Mouse (Mus musculus) midbrain, embryonic 14.5 days (tissue): Measurements from ENCODE around the gene Tmod3. TPM values are rescaled to one million over a fixed set of nuclear protein-coding genes. Genes with fewer than 3 reads are reported as not detected.

Source experiments
- ATAC-seq: fragments of 200-750 bp; cut with Nextera tagmentation; 2 replicates; pipeline ENCODE4 v1.8.0; 2017; ENCODE audit warnings: moderate number of reproducible peaks, moderate library complexity; ENCODE audit not compliant: low FRiP score, low TSS enrichment
- DNase-seq: peaks from one replicate; pipeline ENCODE4 v3.0.0-alpha.2; 2015
- H3K27ac ChIP-seq: fragments of 300-500 bp; sonication (generic); replicated peaks from 2 replicates; pipeline ENCODE4 v1.5.1; 2014; ENCODE audit warnings: mild to moderate bottlenecking, low read depth, low read length, moderate library complexity
- H3K27me3 ChIP-seq: fragments of 300-500 bp; sonication (generic); 2 replicates; pipeline ENCODE4 v1.6.1; 2014; ENCODE audit warnings: low read length, control low read depth, mixed read lengths; ENCODE audit not compliant: control insufficient read depth, insufficient read depth
- H3K36me3 ChIP-seq: fragments of 300-500 bp; sonication (generic); 2 replicates; pipeline ENCODE4 v1.6.1; 2014; ENCODE audit warnings: low read length, control low read depth; ENCODE audit not compliant: control insufficient read depth, insufficient read depth
- H3K4me1 ChIP-seq: fragments of 300-500 bp; sonication (generic); 2 replicates; pipeline ENCODE4 v1.6.1; 2014; ENCODE audit warnings: mild to moderate bottlenecking, antibody characterized with exemption, low read length, control low read depth; ENCODE audit not compliant: control insufficient read depth, insufficient read depth
- H3K4me2 ChIP-seq: fragments of 300-500 bp; sonication (generic); 2 replicates; pipeline ENCODE4 v1.6.1; 2014; ENCODE audit warnings: mild to moderate bottlenecking, low read length, moderate library complexity
- H3K4me3 ChIP-seq: fragments of 300-500 bp; sonication (generic); replicated peaks from 2 replicates; pipeline ENCODE4 v1.5.1; 2014; ENCODE audit warnings: low read depth, low read length
- H3K9ac ChIP-seq: fragments of 300-500 bp; sonication (generic); replicated peaks from 2 replicates; pipeline ENCODE4 v1.6.1; 2014; ENCODE audit warnings: mild to moderate bottlenecking, low read length, moderate library complexity
- H3K9me3 ChIP-seq: fragments of 300-500 bp; sonication (generic); 2 replicates; pipeline ENCODE4 v1.6.1; 2016; ENCODE audit warnings: low read length, control low read depth, mixed read lengths; ENCODE audit not compliant: control insufficient read depth
- WGBS: fragments of 180-500 bp; shearing (Covaris S2); extraction: QIAGEN DNeasy Blood & Tissue Kit; methylation state at CpG from one replicate; pipeline ENCODE4 v1.1.7; 2014; 5-methylcytosine and 5-hydroxymethylcytosine counted together
- polyA plus RNA-seq: library from polyadenylated mRNA; unstranded; fragments of >200 nt; fragmentation: Nextera tagmentation; extraction: Ambion mirVana; gene quantifications from 2 replicates; pipeline ENCODE4 v1.2.1, GENCODE M21; 2014

Gene Tmod3
- polyA plus RNA-seq, 1 experiment from 2014 or later = 73.0 TPM

GRCm38 (mm10) chr9:75466641-75467040 lies 92.8 kb downstream of the Tmod3 start:
- H3K4me3 ChIP-seq = no peak overlapping the region
- no peaks in the 10 kb centered on the region for H3K4me1 ChIP-seq
- no peak overlapping the region for H3K27ac ChIP-seq
- H3K9me3 ChIP-seq = no peaks in the 10 kb centered on the region
- WGBS = 94% methylated on average over 4 of the region's 4 CpGs
- H3K36me3 ChIP-seq = peaks cover 69% of the 10 kb centered on the region
- H3K9ac ChIP-seq = no peak overlapping the region
- H3K27me3 ChIP-seq = no peaks in the 10 kb centered on the region
- DNase-seq (peak; percentile 8), ATAC-seq (no peak)
- H3K4me2 ChIP-seq = no peak overlapping the region

- peaks cover 77% of the 10 kb centered on the region for H3K36me3 ChIP-seq
- no peak overlapping the region for H3K4me3 ChIP-seq
- no peak overlapping the region for H3K9ac ChIP-seq
- H3K9me3 ChIP-seq = no peaks in the 10 kb centered on the region
- no peak overlapping the region for H3K27ac ChIP-seq
- ATAC-seq (no peak), DNase-seq (no peak)
- no peaks in the 10 kb centered on the region for H3K27me3 ChIP-seq
- no peak overlapping the region for H3K4me2 ChIP-seq
- no peaks in the 10 kb centered on the region for H3K4me1 ChIP-seq
- 97% methylated on average over 9 of the region's 9 CpGs for WGBS
These were observed 93.6 kb downstream of the Tmod3 start for GRCm38 (mm10) chr9:75465856-75466255.

GRCm38 (mm10) chr9:75463050-75463660 lies 96.3 kb downstream of the Tmod3 start:
- Histone ChIP-seq H3K27ac (no peak overlapping the region), H3K9ac (no peak overlapping the region), H3K4me2 (no peak overlapping the region), H3K9me3 (no peaks in the 10 kb centered on the region), H3K4me3 (no peak overlapping the region), H3K36me3 (peaks cover 94% of the 10 kb centered on the region), H3K27me3 (no peaks in the 10 kb centered on the region), H3K4me1 (no peaks in the 10 kb centered on the region)
- WGBS = 80% methylated on average over 8 of the region's 8 CpGs
- no peak for DNase-seq
- no peak for ATAC-seq

GRCm38 (mm10) chr9:75455684-75456083 lies 103.8 kb downstream of the Tmod3 start:
- peaks cover 98% of the 10 kb centered on the region for H3K36me3 ChIP-seq
- no peak overlapping the region for H3K27ac ChIP-seq
- no peaks in the 10 kb centered on the region for H3K27me3 ChIP-seq
- H3K9ac ChIP-seq = no peak overlapping the region
- H3K4me2 ChIP-seq = no peak overlapping the region
- no peaks in the 10 kb centered on the region for H3K9me3 ChIP-seq
- ATAC-seq (no peak), DNase-seq (no peak)
- no peak overlapping the region for H3K4me3 ChIP-seq
- 89% methylated on average over 10 of the region's 10 CpGs for WGBS
- H3K4me1 ChIP-seq = no peaks in the 10 kb centered on the region

GRCm38 (mm10) chr9:75453994-75454393 lies 105.5 kb downstream of the Tmod3 start:
- WGBS = 93% methylated on average over 2 of the region's 2 CpGs
- H3K9ac ChIP-seq = no peak overlapping the region
- H3K4me2 ChIP-seq = no peak overlapping the region
- no peak overlapping the region for H3K4me3 ChIP-seq
- peaks cover 97% of the 10 kb centered on the region for H3K36me3 ChIP-seq
- DNase-seq = no peak
- H3K27ac ChIP-seq = no peak overlapping the region
- H3K27me3 ChIP-seq = no peaks in the 10 kb centered on the region
- H3K9me3 ChIP-seq = no peaks in the 10 kb centered on the region
- no peaks in the 10 kb centered on the region for H3K4me1 ChIP-seq
- ATAC-seq = no peak

GRCm38 (mm10) chr9:75448021-75448420 lies 111.4 kb downstream of the Tmod3 start:
- no peak overlapping the region for H3K4me3 ChIP-seq
- no peak for ATAC-seq
- WGBS = 94% methylated on average over 3 of the region's 3 CpGs

More at GRCm38 (mm10) chr9:75448021-75448420, 111.4 kb downstream of the Tmod3 start:
- Histone ChIP-seq H3K27me3 (no peaks in the 10 kb centered on the region), H3K4me2 (no peak overlapping the region), H3K9ac (no peak overlapping the region), H3K9me3 (no peaks in the 10 kb centered on the region), H3K27ac (no peak overlapping the region), H3K4me1 (peaks cover under 1% of the 10 kb centered on the region; the same call in 1 of the 2 replicates), H3K36me3 (peaks cover 82% of the 10 kb centered on the region)
- DNase-seq = no peak

Other genes starting within 250 kb of the Tmod3 start
- gene Bcl2l10, start 211.9 kb downstream of the Tmod3 start, polyA plus RNA-seq = not detected in 2 replicates
- 155 and 208 TPM in 2 replicates for gene Mapk6, start 149.7 kb downstream of the Tmod3 start, polyA plus RNA-seq
- 39.8 and 41.5 TPM in 2 replicates for gene Leo1, start 118.1 kb downstream of the Tmod3 start, polyA plus RNA-seq
- 244 and 248 TPM in 2 replicates for gene Tmod2, start 51.7 kb upstream of the Tmod3 start, polyA plus RNA-seq
- 29.0 and 34.3 TPM in 2 replicates for gene Lysmd2, start 66.1 kb upstream of the Tmod3 start, polyA plus RNA-seq
- 122 and 125 TPM in 2 replicates for gene Scg3, start 124.4 kb upstream of the Tmod3 start, polyA plus RNA-seq
- gene Bmp5, start 215.7 kb upstream of the Tmod3 start, polyA plus RNA-seq = 0.50 and 3.7 TPM in 2 replicates